Mouse (Mus musculus): ENCODE measurements around the gene Rpl27.
"Not testable (repeated sequence)": the region's sequence is repeated elsewhere in the genome, so short reads cannot be mapped to it uniquely, and the experiment has no call there.

Gene Rpl27

DNA sequence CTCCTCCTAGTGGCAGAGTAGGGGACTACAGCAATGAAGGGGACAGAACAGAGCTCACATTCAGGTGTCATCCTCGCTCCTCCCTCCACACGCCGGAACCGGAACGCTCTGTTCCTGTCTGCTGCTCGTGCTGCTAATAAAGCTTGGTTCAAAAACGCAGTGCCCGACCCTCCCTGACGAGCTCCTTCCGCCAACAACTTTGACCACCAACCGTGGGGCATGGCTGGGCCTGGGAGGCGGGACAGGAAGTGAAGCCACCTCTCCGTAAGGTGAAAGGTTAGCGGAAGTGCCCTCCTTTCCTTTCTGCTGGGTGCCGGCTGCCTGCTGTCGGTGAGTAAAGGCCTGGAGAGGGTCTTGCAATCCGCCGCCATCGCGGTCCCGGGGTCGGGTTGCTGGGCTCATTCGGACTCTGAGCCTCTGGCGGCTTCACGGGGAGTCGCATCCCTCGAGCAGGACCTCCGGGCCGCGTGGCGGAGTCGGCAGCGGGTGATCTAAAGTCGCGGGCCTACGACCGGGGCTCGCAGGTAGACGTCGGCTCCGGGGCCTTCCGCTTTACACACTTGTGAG lies at the start of gene Rpl27:
TSS of gene Rpl27 (plus strand) at position 172 of the 567 bp plus-strand sequence.
- peak; percentile 85 to 97 for DNase-seq (ENCODE audit: low spot score in 2 of 2)

DNA sequence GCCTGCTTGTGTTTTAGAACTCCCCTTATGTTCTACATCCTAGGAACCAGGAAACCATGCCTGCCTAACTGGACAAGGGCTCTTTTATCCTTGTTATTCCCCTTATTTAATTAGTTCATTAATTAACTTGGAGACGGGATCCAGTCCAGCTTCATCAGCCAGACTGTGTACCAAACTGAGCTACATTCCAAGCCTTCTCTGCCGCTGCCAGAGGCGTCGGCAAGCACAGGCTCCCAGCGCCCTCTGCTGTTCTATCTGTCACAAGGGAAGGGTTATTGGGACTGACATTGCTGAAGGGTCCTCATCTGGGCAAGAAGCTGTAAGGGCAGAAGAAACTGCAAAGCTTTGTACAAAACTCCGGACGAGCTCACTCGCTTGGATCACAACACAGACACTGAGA lies 47.0 kb upstream of the Rpl27 start:
- DNase-seq (ENCODE audit: low spot score in 2 of 2), result peak; percentile 41

DNA sequence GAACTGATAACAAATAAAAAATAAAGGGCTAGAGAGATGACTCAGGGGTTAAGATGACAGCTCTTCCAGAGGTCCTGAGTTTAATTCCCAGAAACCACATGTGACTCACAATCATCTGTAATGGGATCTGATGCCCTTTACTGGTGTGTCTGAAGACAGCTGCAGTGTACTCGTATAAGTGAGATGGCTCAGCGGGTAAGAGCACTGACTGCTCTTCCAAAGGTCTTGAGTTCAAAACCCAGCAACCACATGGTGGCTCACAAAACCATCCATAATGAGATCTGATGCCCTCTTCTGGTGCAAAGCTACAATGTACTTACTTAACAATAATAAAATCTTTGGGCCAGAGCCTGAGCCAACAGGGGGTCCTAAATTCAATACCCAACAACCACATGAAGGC lies 26.8 kb upstream of the Rpl27 start:
- no peak for DNase-seq (ENCODE audit: low spot score in 2 of 2)

DNA sequence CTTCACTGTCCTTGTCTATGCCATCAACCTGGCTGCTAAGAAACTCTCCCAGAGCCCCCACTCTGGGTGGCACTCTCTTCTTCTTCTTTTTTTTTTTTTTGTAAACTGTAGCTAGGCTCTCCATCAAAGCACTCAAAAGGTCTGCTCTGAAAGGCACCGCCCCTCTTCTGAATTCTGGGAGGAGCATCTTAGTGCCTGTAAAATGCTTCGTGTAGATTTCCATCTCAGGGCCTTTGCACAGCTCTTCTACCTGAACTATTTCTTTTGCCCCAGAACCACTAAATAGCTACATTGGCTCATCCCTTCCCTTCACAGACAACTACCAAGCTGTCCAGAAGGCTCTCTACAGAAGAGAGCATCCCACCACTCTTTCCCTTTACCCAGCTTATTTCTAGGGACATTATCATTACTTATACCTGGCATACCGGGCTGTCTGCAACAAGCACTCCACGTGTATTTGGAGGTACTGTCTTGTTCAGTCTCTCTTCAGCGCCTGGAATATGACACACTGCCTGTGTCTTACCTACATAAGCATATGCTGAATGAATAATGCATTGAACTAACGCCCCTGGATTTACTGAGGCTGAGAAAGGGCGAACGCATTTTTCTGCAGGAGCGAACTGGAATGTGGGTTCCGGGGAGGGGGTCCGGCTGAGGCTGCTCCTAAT lies 25.5 kb upstream of the Rpl27 start:
- DNase-seq (ENCODE audit: low spot score in 2 of 2), result no peak

DNA sequence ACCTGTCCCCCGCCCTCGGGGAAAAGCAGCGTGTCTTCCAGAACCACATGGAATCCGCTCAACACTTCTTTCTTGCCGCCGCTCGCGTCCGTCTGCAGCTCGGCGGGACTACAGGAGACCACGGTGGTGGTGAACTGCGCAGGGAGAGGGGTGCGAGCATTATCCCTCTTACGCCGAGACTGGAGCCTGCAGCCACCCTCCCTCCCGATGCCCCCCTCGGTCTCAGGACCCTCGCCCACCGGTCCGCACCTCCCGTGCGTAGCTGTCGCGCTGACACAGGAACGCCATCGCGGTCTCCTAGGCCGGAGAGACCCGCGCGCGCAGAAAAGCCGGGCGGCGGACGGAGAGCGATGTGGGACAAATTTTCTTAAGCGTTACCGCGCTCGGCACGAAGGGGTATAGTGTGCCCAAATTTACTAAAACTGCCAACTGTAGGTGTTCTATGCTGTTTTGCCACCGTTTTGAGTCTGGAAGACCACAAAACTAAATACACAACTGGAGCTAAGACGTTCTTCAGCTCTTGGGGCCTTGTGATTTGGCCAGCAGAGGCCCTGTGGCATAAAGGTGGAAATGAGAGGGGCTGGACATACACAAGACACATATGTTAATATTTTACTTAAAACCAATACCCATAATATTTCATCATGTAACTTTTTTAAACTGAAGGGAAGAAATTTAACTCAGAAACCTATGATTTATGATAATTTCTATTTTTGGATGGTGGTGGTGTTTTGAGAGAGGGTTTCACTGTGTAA lies 24.8 kb upstream of the Rpl27 start, which contains the start of gene Aarsd1:
TSS of gene Aarsd1 (minus strand) at position 515 of the 755 bp plus-strand sequence.
- DNase-seq (ENCODE audit: low spot score in 2 of 2), result peak; percentile 74 to 90

DNA sequence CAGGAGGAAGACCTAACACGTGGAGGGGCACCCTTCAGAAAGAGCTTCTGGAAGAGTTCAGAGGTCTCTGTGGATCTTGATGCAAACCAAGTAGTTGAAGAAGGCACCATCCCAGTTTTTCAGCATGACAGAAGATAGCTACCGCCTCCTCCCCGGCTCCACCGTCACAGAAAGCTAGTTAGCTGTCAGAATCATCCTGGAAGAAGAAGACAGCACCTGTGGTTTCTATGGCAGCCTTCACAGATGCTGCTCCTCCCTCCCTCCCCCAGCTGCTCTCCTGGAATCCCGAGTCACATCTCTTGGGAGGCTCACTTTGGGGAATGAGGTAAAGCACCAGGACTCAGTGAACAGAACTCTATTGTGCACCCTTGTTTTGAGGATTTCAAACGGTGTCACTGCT lies 23.1 kb upstream of the Rpl27 start:
- DNase-seq (ENCODE audit: low spot score in 2 of 2), result no peak

DNA sequence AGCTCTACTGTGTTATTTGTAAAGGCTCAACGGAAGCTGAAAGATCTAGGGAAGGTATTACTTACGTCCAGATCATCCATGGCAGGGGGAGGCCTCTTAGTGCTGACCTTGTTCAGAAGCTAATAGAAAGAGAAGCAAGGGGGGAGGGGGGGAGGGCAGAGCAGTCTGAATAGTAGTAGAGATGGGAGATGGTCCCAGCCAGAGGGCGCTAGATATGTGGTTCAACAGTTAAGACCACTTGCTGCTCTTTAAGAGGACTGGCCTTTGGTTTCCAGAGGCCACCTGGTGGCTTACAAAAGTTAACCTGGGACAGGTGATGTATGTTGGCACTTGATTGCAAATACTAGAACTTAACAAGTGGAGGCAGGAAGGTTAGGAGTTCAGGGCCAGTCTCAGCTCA lies 22.5 kb upstream of the Rpl27 start:
- DNase-seq (ENCODE audit: low spot score in 2 of 2), result no peak

DNA sequence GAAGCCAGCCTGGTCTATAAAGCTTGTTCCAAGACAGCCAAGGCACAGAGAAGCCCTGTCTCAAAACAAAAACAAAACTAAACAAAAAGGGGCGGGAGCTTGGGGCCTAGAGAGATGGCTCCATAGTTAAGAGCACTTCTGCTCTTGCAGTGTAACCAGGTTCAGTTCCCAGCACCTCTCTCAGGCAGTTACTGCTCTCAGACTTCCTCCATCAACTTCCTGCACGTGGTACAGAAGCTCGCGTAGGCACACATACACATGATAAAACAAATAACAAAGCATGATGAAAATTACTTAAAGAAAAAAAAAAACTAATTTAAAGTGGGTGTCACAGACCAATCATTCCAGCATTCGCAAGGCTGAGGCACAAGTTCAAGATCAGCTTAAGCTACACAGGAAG lies 21.9 kb upstream of the Rpl27 start:
- no peak for DNase-seq (ENCODE audit: low spot score in 2 of 2)

DNA sequence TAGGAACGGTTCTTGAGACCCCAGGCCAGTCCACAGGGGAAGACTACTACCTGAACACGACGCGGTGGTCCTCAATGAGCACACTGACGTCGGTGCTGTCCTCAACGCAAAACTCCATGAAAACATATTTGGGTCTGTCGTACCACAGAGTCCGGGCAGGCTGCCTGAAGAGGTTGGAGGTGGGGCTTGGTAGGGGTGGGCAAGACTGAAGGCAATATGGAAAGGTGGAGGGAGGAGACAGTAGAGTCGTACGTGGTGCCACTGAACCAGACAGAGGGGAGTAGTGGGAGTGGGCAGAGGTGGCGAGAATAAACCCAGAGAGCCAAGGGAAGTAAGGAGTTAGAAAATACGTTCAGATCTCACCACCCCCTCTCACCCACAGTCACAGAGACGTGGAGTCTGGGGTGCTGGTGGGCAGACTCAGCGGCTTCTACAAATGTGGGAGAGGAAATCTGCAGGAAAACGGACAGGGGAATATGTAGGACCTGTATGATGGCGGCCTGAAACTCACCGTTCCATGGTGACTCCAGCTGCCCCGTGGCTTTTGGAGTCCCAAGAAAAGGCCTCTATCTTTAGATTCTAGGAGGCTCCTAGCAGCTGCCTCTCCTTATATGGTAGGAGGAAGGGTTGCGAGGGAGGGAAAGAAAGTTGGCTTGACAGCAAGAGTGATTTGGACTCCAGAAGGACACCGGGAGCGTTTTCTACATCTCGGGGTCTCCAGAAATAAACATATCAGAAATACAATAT lies 17.8 kb upstream of the Rpl27 start, which contains the start of gene Gm27029:
TSS of gene Gm27029 (minus strand) at position 692 of the 747 bp plus-strand sequence.
- DNase-seq (ENCODE audit: low spot score in 2 of 2), result no peak

DNA sequence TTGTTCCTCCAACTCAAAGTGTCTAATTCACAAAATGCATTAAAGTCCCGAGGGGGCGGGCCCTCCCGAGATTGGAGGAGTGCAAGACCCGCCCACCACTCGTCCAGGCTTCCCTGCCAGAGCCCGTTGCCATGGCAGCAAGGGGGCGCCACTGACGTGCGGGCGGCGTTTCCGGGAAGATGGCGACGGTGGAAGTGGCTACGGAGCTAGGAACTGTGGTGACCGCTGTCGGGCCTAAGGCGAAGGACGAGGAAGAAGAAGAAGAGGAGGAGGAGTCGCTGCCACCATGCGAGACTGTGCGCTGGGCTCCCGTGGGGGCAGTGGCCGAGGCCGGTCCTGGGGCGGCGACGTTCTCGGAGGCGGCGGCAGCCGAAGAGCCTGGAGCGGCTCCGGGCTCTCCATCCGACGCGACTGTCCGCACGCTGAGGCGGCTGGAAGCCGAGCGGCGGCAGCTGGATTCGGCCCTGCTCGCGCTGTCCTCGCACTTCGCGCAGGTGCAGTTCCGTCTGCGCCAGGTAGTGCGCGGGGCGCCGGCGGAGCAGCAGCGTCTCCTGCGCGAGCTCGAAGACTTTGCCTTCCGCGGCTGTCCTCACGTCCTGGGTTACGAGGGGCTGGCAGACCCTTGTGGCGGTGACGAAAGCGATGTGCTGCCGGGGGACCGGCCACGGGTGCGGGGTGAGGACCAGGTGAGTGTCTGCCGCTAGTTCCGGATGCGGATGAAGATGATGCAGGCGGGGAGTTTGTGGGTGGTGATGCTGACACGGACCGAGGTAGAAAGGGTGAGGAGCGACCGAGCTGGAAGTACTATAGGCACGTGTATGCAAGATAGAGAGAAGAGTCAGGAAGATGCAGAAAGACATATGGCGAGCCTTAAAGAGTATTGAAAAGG lies 16.9 kb upstream of the Rpl27 start, which contains the start of the genes Rundc1 and Ptges3l:
TSS of gene Rundc1 (plus strand) at position 161 of the 889 bp plus-strand sequence.
TSS of gene Ptges3l (minus strand) at position 409 of the 889 bp plus-strand sequence.
- DNase-seq (ENCODE audit: low spot score in 2 of 2), result peak; percentile 96 to 98

DNA sequence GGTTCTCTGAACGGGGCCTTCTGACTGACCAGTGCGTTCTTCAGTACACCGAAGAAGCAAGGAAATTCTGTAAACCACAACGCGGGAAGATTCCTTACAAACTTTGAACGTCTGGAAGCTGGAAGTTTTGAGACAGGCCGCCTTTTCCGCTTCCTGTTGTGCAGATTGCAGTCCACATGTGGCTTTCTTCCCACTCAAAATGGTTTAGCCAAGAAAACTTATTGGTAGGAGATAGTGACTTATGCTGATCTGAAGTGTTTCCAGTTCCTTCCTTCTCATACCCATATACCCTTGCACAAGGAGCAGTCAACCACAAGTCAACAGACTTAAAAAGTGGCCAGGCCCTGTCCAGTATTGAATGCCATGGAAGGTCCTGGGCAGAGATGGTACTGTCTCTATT lies 15.9 kb upstream of the Rpl27 start:
- no peak for DNase-seq (ENCODE audit: low spot score in 2 of 2)

DNA sequence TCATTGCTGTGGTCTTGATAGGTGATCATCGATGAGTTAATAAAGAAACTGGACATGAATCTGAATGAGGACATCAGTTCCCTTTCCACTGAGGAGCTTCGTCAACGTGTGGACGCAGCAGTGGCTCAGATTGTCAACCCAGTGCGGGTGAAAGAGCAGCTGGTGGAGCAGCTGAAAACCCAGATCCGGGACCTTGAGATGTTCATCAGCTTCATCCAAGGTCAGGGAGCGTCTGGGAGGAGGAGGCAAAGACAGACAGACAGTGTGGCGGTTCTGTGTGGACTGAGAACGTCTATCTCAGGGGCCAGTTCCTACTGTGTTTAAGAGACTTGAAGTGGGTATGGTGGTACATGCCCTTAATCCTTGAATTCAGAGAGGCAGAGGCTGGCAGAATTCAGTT lies 10.8 kb upstream of the Rpl27 start:
- no peak for DNase-seq (ENCODE audit: low spot score in 2 of 2)

DNA sequence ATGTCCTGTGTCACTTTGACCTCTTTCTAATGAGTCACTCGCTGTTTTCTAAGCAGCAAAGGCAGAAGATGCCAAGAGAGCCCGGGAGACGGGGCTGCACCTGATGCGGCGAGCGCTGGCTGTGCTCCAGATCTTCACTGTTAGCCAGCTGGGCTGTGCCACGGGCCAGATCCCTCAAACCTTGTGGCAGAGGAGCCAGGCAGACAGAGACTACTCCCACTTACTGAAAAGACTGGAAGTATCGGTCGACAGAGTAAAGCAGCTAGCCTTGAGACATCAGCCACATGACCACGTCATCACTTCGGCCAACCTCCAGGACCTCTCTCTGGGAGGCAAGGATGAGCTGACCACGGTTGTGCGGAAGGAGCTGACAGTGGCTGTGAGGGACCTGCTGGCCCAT lies 8.7 kb upstream of the Rpl27 start:
- no peak for DNase-seq (ENCODE audit: low spot score in 2 of 2)

DNA sequence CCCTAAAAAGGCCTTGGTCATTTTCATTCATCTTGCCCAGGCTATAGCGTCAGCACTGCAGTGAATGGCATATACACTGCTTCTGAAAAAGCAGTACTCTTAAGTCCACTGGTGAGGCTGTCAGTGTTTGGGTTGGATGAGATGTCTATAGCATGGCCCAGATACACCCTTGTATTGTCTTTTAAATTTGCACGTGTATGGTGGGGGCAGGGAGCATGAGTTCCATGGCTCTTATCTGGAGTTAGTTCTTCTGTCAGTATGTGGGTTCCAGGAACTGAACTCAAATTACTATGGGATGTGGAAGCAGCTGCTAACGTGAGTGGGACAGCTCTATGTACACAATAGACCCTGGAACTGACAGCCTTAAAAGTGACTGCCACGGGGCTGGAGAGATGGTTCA lies 6.3 kb upstream of the Rpl27 start:
- no peak for DNase-seq (ENCODE audit: low spot score in 2 of 2)

DNA sequence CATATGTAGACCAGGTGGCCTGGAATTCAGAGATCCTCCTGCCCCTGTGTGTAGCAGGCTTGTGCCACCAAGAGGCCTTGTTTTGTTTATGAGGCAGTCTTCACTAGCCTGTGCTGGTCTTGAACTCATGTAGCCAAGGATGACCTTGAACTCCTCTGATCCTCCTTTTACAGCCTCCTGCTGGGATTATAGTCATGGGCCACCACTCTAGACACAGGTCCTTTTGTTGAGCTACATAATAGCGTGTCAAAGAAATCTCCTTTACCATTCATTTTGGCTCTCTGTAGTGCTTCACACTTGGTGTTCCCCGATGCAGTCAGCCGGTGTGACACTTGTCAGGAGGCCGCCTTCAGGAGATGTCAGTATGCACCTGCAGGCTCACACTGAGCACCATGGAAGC lies 5.2 kb upstream of the Rpl27 start:
- no peak for DNase-seq (ENCODE audit: low spot score in 2 of 2)

DNA sequence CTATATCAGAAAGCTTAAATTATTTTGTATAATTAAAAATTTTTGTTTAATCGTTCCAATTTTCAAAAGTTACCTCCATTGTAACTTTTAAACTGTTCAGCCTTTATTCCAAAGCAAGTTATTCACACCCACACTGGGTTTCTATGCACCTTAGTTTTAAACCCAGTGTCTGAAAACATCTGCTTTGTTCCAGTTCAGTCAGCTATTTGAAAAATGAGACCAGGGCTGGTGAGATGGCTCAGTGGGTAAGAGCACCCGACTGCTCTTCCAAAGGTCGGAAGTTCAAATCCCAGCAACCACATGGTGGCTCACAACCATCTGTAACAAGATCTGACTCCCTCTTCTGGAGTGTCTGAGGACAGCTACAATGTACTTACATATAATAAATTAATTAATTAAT lies 4.1 kb upstream of the Rpl27 start:
- DNase-seq (ENCODE audit: low spot score in 2 of 2), result not testable (repeated sequence)

DNA sequence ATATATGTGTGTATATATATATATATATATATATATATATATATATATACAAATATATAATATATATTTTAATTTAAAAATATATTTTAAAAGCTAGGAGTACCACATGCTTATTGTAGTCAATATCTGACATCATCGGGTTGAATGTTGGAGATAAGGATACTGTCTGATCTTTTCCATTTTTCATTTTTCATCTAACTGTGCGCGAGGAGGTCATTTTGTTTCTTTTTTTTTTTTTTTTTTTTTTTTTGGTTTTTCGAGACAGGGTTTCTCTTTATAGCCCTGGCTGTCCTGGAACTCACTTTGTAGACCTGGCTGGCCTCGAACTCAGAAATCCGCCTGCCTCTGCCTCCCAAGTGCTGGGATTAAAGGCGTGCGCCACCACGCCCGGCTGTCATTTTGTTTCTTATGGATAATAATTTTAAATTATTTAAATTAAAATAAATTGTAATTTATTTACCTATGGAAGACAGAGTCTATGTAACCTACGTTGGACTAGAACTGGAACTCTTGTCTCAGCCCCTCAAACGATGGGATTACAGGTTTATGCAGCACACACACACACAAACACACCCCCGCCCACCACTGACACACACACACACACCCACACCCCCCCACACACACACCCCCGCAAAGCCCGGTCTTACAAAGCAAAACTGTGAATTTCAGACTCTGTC lies 510 bp upstream of the Rpl27 start:
- not testable (repeated sequence) for DNase-seq (ENCODE audit: low spot score in 2 of 2)

DNA sequence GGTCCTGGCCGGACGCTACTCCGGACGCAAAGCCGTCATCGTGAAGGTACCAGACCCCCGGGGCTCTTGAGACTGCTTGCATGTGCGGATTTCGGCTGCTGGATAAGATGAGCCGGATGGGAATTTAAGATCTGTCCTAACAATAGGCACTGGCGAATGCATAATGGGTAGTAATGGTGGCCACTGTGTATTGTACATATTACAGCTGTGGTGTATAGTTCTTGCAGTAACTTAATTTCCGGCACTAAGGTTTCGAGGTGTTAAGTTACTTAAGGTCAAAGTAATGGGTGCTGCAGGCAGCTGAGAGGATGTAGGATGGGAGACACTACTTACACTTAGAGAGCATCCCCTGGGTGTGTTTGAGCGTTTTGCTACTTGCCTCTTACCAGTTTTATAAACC lies 662 bp downstream of the Rpl27 start:
- DNase-seq (ENCODE audit: low spot score in 2 of 2), result no peak

DNA sequence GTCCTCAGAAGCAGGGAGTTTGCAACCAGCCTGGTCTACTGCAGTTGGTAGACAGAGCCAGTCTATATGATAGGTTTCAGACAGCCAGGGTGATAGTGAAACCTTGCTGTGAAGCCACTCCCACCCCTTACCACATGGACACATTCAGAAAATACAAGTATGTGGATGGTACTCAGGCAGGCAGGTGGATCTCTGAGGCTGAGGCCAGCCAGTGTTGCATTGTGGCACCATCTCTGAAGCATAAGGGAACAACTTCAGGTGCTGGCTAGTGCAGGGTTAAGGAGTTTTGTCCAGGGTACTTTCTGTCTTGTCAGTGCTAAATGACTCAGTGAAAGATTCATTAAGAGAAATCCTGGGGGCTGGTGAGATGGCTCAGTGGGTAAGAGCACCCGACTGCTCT lies 4.2 kb downstream of the Rpl27 start:
- DNase-seq (ENCODE audit: low spot score in 2 of 2), result no peak

DNA sequence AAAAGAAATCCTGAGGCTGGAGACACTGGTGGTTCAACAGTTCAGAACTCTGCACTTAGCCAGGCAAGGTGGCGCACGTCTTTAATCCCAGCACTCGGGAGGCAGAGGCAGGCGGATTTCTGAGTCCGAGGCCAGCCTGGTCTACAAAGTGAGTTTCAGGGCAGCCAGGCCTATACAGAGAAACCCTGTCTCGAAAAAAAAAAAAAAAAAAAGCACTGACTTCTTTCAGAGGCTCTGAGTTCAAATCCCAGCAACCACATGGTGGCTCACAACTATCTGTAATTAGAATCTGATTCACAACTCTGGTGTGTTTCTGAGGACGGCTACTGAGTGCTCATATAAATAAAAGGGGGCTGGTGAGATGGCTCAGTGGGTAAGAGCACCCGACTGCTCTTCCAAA lies 4.8 kb downstream of the Rpl27 start:
- DNase-seq (ENCODE audit: low spot score in 2 of 2), result not testable (repeated sequence)
